Mouse (Mus musculus): ENCODE measurements around the gene Thsd4. TPM values are rescaled to one million over a fixed set of nuclear protein-coding genes. Genes with fewer than 3 reads are reported as not detected.

The Thsd4 gene
- polyA plus RNA-seq, 1 experiment from 2014 or later = 9.3 TPM

- H3K27me3 ChIP-seq = no peaks in the 10 kb centered on the region; the same call in 1 of the 2 replicates
- ATAC-seq (ENCODE audit: low FRiP score) = no peak
- no peak overlapping the region for H3K4me2 ChIP-seq (replicated peaks)
- H3K9me3 ChIP-seq (replicated peaks) = no peaks in the 10 kb centered on the region
- no peak overlapping the region for H3K9ac ChIP-seq
- WGBS = 79% methylated on average over 6 of the region's 6 CpGs
- H3K36me3 ChIP-seq = no peaks in the 10 kb centered on the region
- no peak overlapping the region for H3K4me3 ChIP-seq
- H3K4me1 ChIP-seq = peaks cover 25% of the 10 kb centered on the region
- H3K27ac ChIP-seq = no peak overlapping the region
These were observed 259.2 kb downstream of the Thsd4 start for GRCm38 (mm10) chr9:60262515-60263140.

GRCm38 (mm10) chr9:60259626-60260025, 262.2 kb downstream of the Thsd4 start:
- H3K9ac ChIP-seq = no peak overlapping the region

GRCm38 (mm10) chr9:60251765-60252164, 270.1 kb downstream of the Thsd4 start:
- H3K4me3 ChIP-seq = no peak overlapping the region
- H3K9me3 ChIP-seq (replicated peaks) = no peaks in the 10 kb centered on the region
- no peaks in the 10 kb centered on the region for H3K4me1 ChIP-seq
- no peaks in the 10 kb centered on the region for H3K27me3 ChIP-seq
- ATAC-seq (ENCODE audit: low FRiP score) = no peak
- no peak overlapping the region for H3K9ac ChIP-seq
- H3K4me2 ChIP-seq (replicated peaks) = no peak overlapping the region
- H3K27ac ChIP-seq = no peak overlapping the region
- WGBS = 59% methylated on average over 3 of the region's 3 CpGs
- no peaks in the 10 kb centered on the region for H3K36me3 ChIP-seq

More at GRCm38 (mm10) chr9:60259626-60260025, 262.2 kb downstream of the Thsd4 start:
- Histone ChIP-seq H3K27me3 (no peaks in the 10 kb centered on the region; the same call in 1 of the 2 replicates), H3K4me1 (peaks cover 3% of the 10 kb centered on the region), H3K36me3 (no peaks in the 10 kb centered on the region), H3K4me3 (no peak overlapping the region), H3K27ac (no peak overlapping the region), H3K9me3 (replicated peaks) (no peaks in the 10 kb centered on the region), H3K4me2 (replicated peaks) (no peak overlapping the region)
- WGBS = 85% methylated on average over 13 of the region's 13 CpGs
- no peak for ATAC-seq (ENCODE audit: low FRiP score)

GRCm38 (mm10) chr9:60250403-60250802, 271.4 kb downstream of the Thsd4 start:
- ATAC-seq (ENCODE audit: low FRiP score) = no peak
- Histone ChIP-seq H3K9ac (no peak overlapping the region), H3K9me3 (replicated peaks) (no peaks in the 10 kb centered on the region), H3K4me1 (no peaks in the 10 kb centered on the region; the same call in 1 of the 2 replicates), H3K36me3 (no peaks in the 10 kb centered on the region), H3K4me3 (no peak overlapping the region), H3K4me2 (replicated peaks) (no peak overlapping the region), H3K27ac (no peak overlapping the region), H3K27me3 (no peaks in the 10 kb centered on the region)

- no peaks in the 10 kb centered on the region for H3K9me3 ChIP-seq (replicated peaks)
- WGBS = 82% methylated on average over 3 of the region's 3 CpGs
- no peaks in the 10 kb centered on the region; the same call in 1 of the 2 replicates for H3K4me1 ChIP-seq
- no peak for ATAC-seq (ENCODE audit: low FRiP score)
- H3K27me3 ChIP-seq = no peaks in the 10 kb centered on the region
- no peak overlapping the region for H3K4me2 ChIP-seq (replicated peaks)
- no peak overlapping the region for H3K4me3 ChIP-seq
- no peak overlapping the region for H3K9ac ChIP-seq
- H3K27ac ChIP-seq = no peak overlapping the region
- H3K36me3 ChIP-seq = no peaks in the 10 kb centered on the region
These were observed 273.8 kb downstream of the Thsd4 start for GRCm38 (mm10) chr9:60247998-60248397.

- no peaks in the 10 kb centered on the region for H3K9me3 ChIP-seq (replicated peaks)
- H3K36me3 ChIP-seq = no peaks in the 10 kb centered on the region
- no peak overlapping the region for H3K9ac ChIP-seq
- no peak overlapping the region for H3K27ac ChIP-seq
- H3K4me3 ChIP-seq = no peak overlapping the region
- H3K4me2 ChIP-seq (replicated peaks) = no peak overlapping the region
- 5% methylated on average over 5 of the region's 5 CpGs for WGBS
- no peaks in the 10 kb centered on the region for H3K27me3 ChIP-seq
- H3K4me1 ChIP-seq = no peaks in the 10 kb centered on the region; the same call in 1 of the 2 replicates
- 0 out of 2 replicates have a peak, but pooled peaks have one; percentile 22 for ATAC-seq (ENCODE audit: low FRiP score)
These were observed 276.9 kb downstream of the Thsd4 start for GRCm38 (mm10) chr9:60244943-60245342.

- WGBS = 63% methylated on average over 6 of the region's 6 CpGs
- no peaks in the 10 kb centered on the region for H3K9me3 ChIP-seq (replicated peaks)
- H3K36me3 ChIP-seq = no peaks in the 10 kb centered on the region
- H3K4me1 ChIP-seq = no peaks in the 10 kb centered on the region; the same call in 1 of the 2 replicates
- H3K27ac ChIP-seq = no peak overlapping the region
- ATAC-seq (ENCODE audit: low FRiP score) = no peak
- H3K4me3 ChIP-seq = no peak overlapping the region
- no peak overlapping the region for H3K4me2 ChIP-seq (replicated peaks)
- no peak overlapping the region for H3K9ac ChIP-seq
- no peaks in the 10 kb centered on the region for H3K27me3 ChIP-seq
These were observed 278.3 kb downstream of the Thsd4 start for GRCm38 (mm10) chr9:60243503-60243902.

GRCm38 (mm10) chr9:60237667-60238066, 284.2 kb downstream of the Thsd4 start:
- Histone ChIP-seq H3K27me3 (no peaks in the 10 kb centered on the region), H3K4me1 (no peaks in the 10 kb centered on the region), H3K4me3 (no peak overlapping the region), H3K9ac (no peak overlapping the region), H3K4me2 (replicated peaks) (no peak overlapping the region), H3K36me3 (no peaks in the 10 kb centered on the region), H3K9me3 (replicated peaks) (no peaks in the 10 kb centered on the region), H3K27ac (no peak overlapping the region)
- no peak for ATAC-seq (ENCODE audit: low FRiP score)
- 39% methylated on average over 4 of the region's 4 CpGs for WGBS

GRCm38 (mm10) chr9:60236155-60236554, 285.7 kb downstream of the Thsd4 start:
- H3K9me3 ChIP-seq (replicated peaks) = no peaks in the 10 kb centered on the region
- peaks cover 13% of the 10 kb centered on the region for H3K4me1 ChIP-seq
- H3K27ac ChIP-seq = no peak overlapping the region
- 74% methylated on average over 9 of the region's 9 CpGs for WGBS
- no peak overlapping the region for H3K9ac ChIP-seq
- H3K36me3 ChIP-seq = no peaks in the 10 kb centered on the region
- H3K27me3 ChIP-seq = no peaks in the 10 kb centered on the region
- no peak overlapping the region for H3K4me3 ChIP-seq
- H3K4me2 ChIP-seq (replicated peaks) = no peak overlapping the region
- no peak for ATAC-seq (ENCODE audit: low FRiP score)

- no peaks in the 10 kb centered on the region for H3K36me3 ChIP-seq
- ATAC-seq (ENCODE audit: low FRiP score) = no peak
- H3K9ac ChIP-seq = no peak overlapping the region
- H3K9me3 ChIP-seq (replicated peaks) = no peaks in the 10 kb centered on the region
- no peak overlapping the region for H3K4me2 ChIP-seq (replicated peaks)
- 51% methylated on average over 8 of the region's 8 CpGs for WGBS
- H3K4me3 ChIP-seq = no peak overlapping the region
- H3K27ac ChIP-seq = 0 out of 2 replicates have a peak overlapping the region, but pooled peaks have one; percentile 2
- H3K27me3 ChIP-seq = no peaks in the 10 kb centered on the region
- peaks cover 18% of the 10 kb centered on the region for H3K4me1 ChIP-seq
These were observed 287.4 kb downstream of the Thsd4 start for GRCm38 (mm10) chr9:60234233-60235115.

GRCm38 (mm10) chr9:60231981-60232881, 289.6 kb downstream of the Thsd4 start:
- H3K4me3 ChIP-seq = no peak overlapping the region
- H3K4me1 ChIP-seq = peaks cover 18% of the 10 kb centered on the region
- H3K27ac ChIP-seq = peak overlapping the region; percentile 40; the same call in 1 of the 2 replicates
- no peaks in the 10 kb centered on the region for H3K36me3 ChIP-seq
- no peak overlapping the region for H3K4me2 ChIP-seq (replicated peaks)
- no peak for ATAC-seq (ENCODE audit: low FRiP score)
- 62% methylated on average over 9 of the region's 9 CpGs for WGBS
- no peaks in the 10 kb centered on the region for H3K27me3 ChIP-seq
- H3K9ac ChIP-seq = no peak overlapping the region
- H3K9me3 ChIP-seq (replicated peaks) = no peaks in the 10 kb centered on the region

- 83% methylated on average over 4 of the region's 4 CpGs for WGBS
- H3K4me1 ChIP-seq = peaks cover 19% of the 10 kb centered on the region
- no peak overlapping the region for H3K27ac ChIP-seq
- no peak overlapping the region for H3K9ac ChIP-seq
- H3K36me3 ChIP-seq = no peaks in the 10 kb centered on the region
- H3K9me3 ChIP-seq (replicated peaks) = no peaks in the 10 kb centered on the region
- ATAC-seq (ENCODE audit: low FRiP score) = no peak
- H3K4me2 ChIP-seq (replicated peaks) = no peak overlapping the region
- H3K4me3 ChIP-seq = no peak overlapping the region
- H3K27me3 ChIP-seq = no peaks in the 10 kb centered on the region
These were observed 292.4 kb downstream of the Thsd4 start for GRCm38 (mm10) chr9:60229496-60229895.
